Comparison of ENCODE assay signal across 20 mouse cellular contexts in the genomic region with DNA sequence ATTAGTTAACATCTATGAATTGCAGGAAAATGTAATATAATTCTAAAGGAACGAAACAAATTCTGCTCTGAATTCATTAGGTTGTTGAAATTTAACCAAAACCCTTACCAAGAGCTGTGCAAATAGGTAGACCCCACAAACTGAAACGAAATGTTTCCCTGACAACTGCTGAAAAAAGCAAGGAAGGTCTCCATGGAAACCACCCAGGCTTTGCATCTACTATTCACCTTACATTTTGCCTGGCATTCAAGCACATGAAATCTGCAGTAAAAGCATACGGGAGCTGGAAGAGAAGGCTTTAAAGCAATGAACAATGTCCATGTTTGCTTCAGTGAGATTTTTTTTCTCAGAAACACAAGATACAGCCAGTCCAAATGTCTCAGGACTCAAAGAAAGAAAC. TPM values are rescaled to one million over a fixed set of nuclear protein-coding genes. Genes with fewer than 3 reads are reported as not detected.
DNase-seq lines count a peak whose midpoint lies in the region; ATAC-seq and TF ChIP-seq lines count a peak whose summit lies in the region.
"Had no signal": no experiment of that assay in that cellular context is flagged by ENCODE, and none has a peak within 500 bp of the region (broad histone marks: within the 10 kb centered on the region; RNA-seq: fewer than 3 reads in every experiment).

No protein-coding gene starts in this region.

- H3K36me3 ChIP-seq in hindbrain, embryonic 14.5 days (replicated peaks; ENCODE audit: control insufficient read depth, insufficient read depth): no peaks in the 10 kb centered on the region
- H3K36me3 ChIP-seq in hindbrain, embryonic 10.5 days: no peaks in the 10 kb centered on the region
- no peaks in the 10 kb centered on the region for H3K36me3 ChIP-seq in lung, postnatal 0 days (ENCODE audit: insufficient read depth, low read length)
- H3K36me3 ChIP-seq: embryonic facial prominence, embryonic 13.5 days; heart, embryonic 15.5 days; limb, embryonic 15.5 days had no signal

- ATAC-seq in hindbrain, embryonic 14.5 days (ENCODE audit: low FRiP score): no peak
- no peak for ATAC-seq in lung, postnatal 0 days
- ATAC-seq: activated CD4-positive, CD25-positive, alpha-beta regulatory T cell, adult 4 months had no signal

- H3K27me3 ChIP-seq in hindbrain, embryonic 14.5 days (ENCODE audit: control insufficient read depth, insufficient read depth, low read length): peaks cover 18% of the 10 kb centered on the region
- H3K27me3 ChIP-seq in hindbrain, embryonic 10.5 days (ENCODE audit: insufficient read depth, poor library complexity, severe bottlenecking): peaks cover 52% of the 10 kb centered on the region
- no peaks in the 10 kb centered on the region for H3K27me3 ChIP-seq in lung, postnatal 0 days (replicated peaks; ENCODE audit: insufficient read depth, low read length)
- H3K27me3 ChIP-seq: heart, embryonic 15.5 days; limb, embryonic 15.5 days had no signal

- DNase-seq in hindbrain, embryonic 14.5 days (ENCODE audit: low spot score): no peak
- DNase-seq in hindbrain, embryonic 10.5 days (ENCODE audit: low spot score): no peak
- DNase-seq in left cerebral cortex, adult 2 months (ENCODE audit: extremely low spot score in 1 of 2, low spot score in 2 of 2): no peak
- no peak for DNase-seq in left cerebral cortex, adult 18-20 months (ENCODE audit: low spot score in 2 of 2)
- DNase-seq in brain, adult 2 months (ENCODE audit: low read depth, low spot score): peak; percentile 75
- DNase-seq in gastrocnemius, adult 8-10 months (ENCODE audit: low spot score in 2 of 2): no peak
- DNase-seq in lung, postnatal 0 days (ENCODE audit: low spot score): no peak
- DNase-seq: adrenal gland, postnatal 25 days; cerebellum, adult 9-10 months; gastrocnemius, postnatal 14 days; heart, adult 2 months; kidney, adult 11 months; right cerebral cortex, postnatal 14 days; thymus, postnatal 25 days had no signal

- H3K9ac ChIP-seq in hindbrain, embryonic 14.5 days: no peak overlapping the region
- H3K9ac ChIP-seq in lung, postnatal 0 days (replicated peaks; ENCODE audit: low read depth): no peak overlapping the region
- H3K9ac ChIP-seq: embryonic facial prominence, embryonic 13.5 days; heart, embryonic 15.5 days; limb, embryonic 15.5 days had no signal

- H3K4me2 ChIP-seq in hindbrain, embryonic 14.5 days (replicated peaks): no peak overlapping the region
- H3K4me2 ChIP-seq in lung, postnatal 0 days (replicated peaks; ENCODE audit: low read depth, low read length): no peak overlapping the region
- H3K4me2 ChIP-seq: embryonic facial prominence, embryonic 13.5 days; heart, embryonic 15.5 days; limb, embryonic 15.5 days had no signal

- no peaks in the 10 kb centered on the region for H3K4me1 ChIP-seq in hindbrain, embryonic 14.5 days (replicated peaks; ENCODE audit: control insufficient read depth, insufficient read depth, low read length)
- H3K4me1 ChIP-seq in hindbrain, embryonic 10.5 days (replicated peaks): no peaks in the 10 kb centered on the region
- H3K4me1 ChIP-seq in cortical plate, adult 2 months (ENCODE audit: control insufficient read depth, insufficient read depth, low read length): peaks cover 5% of the 10 kb centered on the region; the same call in 1 of the 2 replicates
- no peaks in the 10 kb centered on the region for H3K4me1 ChIP-seq in lung, postnatal 0 days (ENCODE audit: insufficient read depth, low read depth, low read length)
- H3K4me1 ChIP-seq: embryonic facial prominence, embryonic 13.5 days; heart, embryonic 15.5 days; limb, embryonic 15.5 days had no signal

- no peak for TF ChIP-seq POLR2A in cortical plate, adult 2 months (IDR thresholded peaks at IDR 0.05; ENCODE audit: extremely low read depth, insufficient read depth, low read length)

- no peak for TF ChIP-seq CTCF in left cerebral cortex, adult 2 months (IDR thresholded peaks at IDR 0.05)
- no peak for TF ChIP-seq CTCF in cortical plate, adult 2 months (IDR thresholded peaks at IDR 0.05; ENCODE audit: extremely low read depth, insufficient read depth, low read length)
- TF ChIP-seq CTCF in lung, postnatal 0 days (IDR thresholded peaks at IDR 0.05): no peak

- intact Hi-C loops in left cerebral cortex, adult 2 months (cut with DNase I): no loop called here

- no peaks in the 10 kb centered on the region for H3K9me3 ChIP-seq in hindbrain, embryonic 14.5 days (ENCODE audit: control insufficient read depth, low read length)
- no peaks in the 10 kb centered on the region for H3K9me3 ChIP-seq in hindbrain, embryonic 10.5 days
- no peaks in the 10 kb centered on the region for H3K9me3 ChIP-seq in lung, postnatal 0 days (ENCODE audit: low read length)
- H3K9me3 ChIP-seq: embryonic facial prominence, embryonic 13.5 days; heart, embryonic 15.5 days; limb, embryonic 15.5 days had no signal

- TF ChIP-seq EP300 in lung, postnatal 0 days (IDR thresholded peaks at IDR 0.05): no peak

- WGBS in hindbrain, embryonic 14.5 days: 43% methylated on average over 3 of the region's 3 CpGs
- WGBS in hindbrain, embryonic 10.5 days: 58% methylated on average over 3 of the region's 3 CpGs
- WGBS in lung, postnatal 0 days: 44% methylated on average over 3 of the region's 3 CpGs

- peak overlapping the region; percentile 70; the same call in 1 of the 2 replicates for H3K27ac ChIP-seq in hindbrain, embryonic 14.5 days
- H3K27ac ChIP-seq in hindbrain, embryonic 10.5 days: no peak overlapping the region
- peak overlapping the region; percentile 61; the same call in 1 of the 2 replicates for H3K27ac ChIP-seq in left cerebral cortex, adult 2 months
- peak overlapping the region; percentile 81 for H3K27ac ChIP-seq in cortical plate, adult 2 months (ENCODE audit: insufficient read depth, low read length)
- no peak overlapping the region for H3K27ac ChIP-seq in lung, postnatal 0 days (ENCODE audit: low read length)
- H3K27ac ChIP-seq: embryonic facial prominence, embryonic 13.5 days; heart, adult 2 months; heart, embryonic 15.5 days; kidney, postnatal 0 days; limb, embryonic 15.5 days had no signal

- H3K4me3 ChIP-seq in hindbrain, embryonic 14.5 days (replicated peaks; ENCODE audit: low read length): no peak overlapping the region
- H3K4me3 ChIP-seq in hindbrain, embryonic 10.5 days: no peak overlapping the region
- no peak overlapping the region for H3K4me3 ChIP-seq in left cerebral cortex, adult 2 months
- H3K4me3 ChIP-seq in cortical plate, adult 2 months (ENCODE audit: insufficient read depth, low read length): no peak overlapping the region
- no peak overlapping the region for H3K4me3 ChIP-seq in lung, postnatal 0 days (ENCODE audit: low read depth, low read length)
- H3K4me3 ChIP-seq: embryonic facial prominence, embryonic 13.5 days; heart, adult 2 months; heart, embryonic 15.5 days; limb, embryonic 15.5 days had no signal

RNA-seq across cellular contexts. Expression of gene Reps2, which starts 59.1 kb away (rescaled TPM):
- polyA plus RNA-seq in hindbrain, embryonic 14.5 days (2014; fragmentation: Nextera tagmentation; extraction: Ambion mirVana): 3.7 and 3.8 TPM in 2 replicates
- polyA plus RNA-seq in hindbrain, embryonic 10.5 days (2016; fragmentation: Nextera tagmentation; extraction: Ambion mirVana): 0.38 and 0.52 TPM in 2 replicates
- 100 to 1,000 TPM; 147 to 153 TPM for total RNA-seq in left cerebral cortex, adult 2 months (2021)
- 100 to 1,000 TPM; 143 to 151 TPM for total RNA-seq in left cerebral cortex, adult 18-20 months (2021)
- 34.8 and 35.2 TPM in 2 replicates for polyA plus RNA-seq in cortical plate, adult 2 months (2012; rRNA removed)
- under 1 TPM; 0.41 to 0.88 (median 0.83) TPM for total RNA-seq in gastrocnemius, adult 8-10 months (2022)
- polyA plus RNA-seq in lung, postnatal 0 days (2015; fragmentation: Nextera tagmentation; extraction: Ambion mirVana): 1.6 and 2.2 TPM in 2 replicates
- polyA plus RNA-seq: activated CD4-positive, CD25-positive, alpha-beta regulatory T cell, adult 4 months had no signal

Comparison
In these comparisons a context has a peak if more than half of its experiments do, and no peak if none do; other contexts are left out.
1. H3K27ac ChIP-seq: peak in hindbrain, embryonic 14.5 days (single experiment), left cerebral cortex, adult 2 months (single experiment) and cortical plate, adult 2 months (single experiment); none in hindbrain, embryonic 10.5 days (single experiment) and lung, postnatal 0 days (single experiment).